Mouse (Mus musculus) spleen, adult 18-20 months (tissue): ENCODE results near the gene Olfr971.
"Not testable (repeated sequence)": the region's sequence is repeated elsewhere in the genome, so short reads cannot be mapped to it uniquely, and the experiment has no call there.

Experiments
- DNase-seq, 2 experiments: peaks; one replicate each; pipeline ENCODE4 v3.0.0; 2022; ENCODE audit warnings: mixed read lengths in 2 of 2

The Olfr971 gene

DNA sequence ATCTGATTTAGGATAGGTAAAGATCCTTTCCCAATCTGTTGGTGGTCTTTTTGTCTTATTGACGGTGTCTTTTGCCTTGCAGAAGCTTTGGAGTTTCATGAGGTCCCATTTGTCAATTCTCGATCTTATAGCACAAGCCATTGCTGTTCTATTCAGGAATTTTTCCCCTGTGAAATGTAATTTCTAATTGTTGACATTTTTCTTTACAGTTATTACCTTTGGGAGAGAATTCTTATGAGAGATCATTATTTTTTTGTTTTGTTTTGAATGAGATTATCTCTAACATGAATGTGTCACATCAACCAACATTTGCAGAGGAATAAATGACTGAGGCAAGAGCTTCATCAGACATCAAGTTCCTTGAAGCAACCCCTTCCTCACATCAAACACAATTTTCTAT, at the start of gene Olfr971:
Gene Olfr971, plus strand, starts transcription at position 301 of the 400 bp plus-strand sequence.
- not testable (repeated sequence) for DNase-seq

DNA sequence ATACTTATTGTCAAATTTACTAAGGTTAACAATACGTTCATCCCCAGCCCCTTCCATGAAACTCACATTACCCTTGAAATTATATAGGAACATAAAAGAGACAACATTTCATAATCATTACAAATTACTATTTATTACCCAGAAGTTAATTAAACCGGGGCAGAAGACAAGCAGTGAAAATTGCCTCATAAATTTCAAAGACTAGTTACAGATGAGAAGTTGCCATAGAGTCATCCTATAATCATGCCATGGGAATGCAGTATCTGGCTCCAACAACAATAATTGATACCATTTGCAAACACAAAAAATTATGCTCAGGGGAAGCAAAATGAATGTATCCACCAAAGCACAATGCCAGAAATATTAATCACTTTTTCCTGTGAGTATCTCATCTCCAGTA, 46.1 kb upstream of the Olfr971 start, which contains the start of gene Olfr969:
Gene Olfr969, plus strand, starts transcription at position 388 of the 400 bp plus-strand sequence.
- no peak for DNase-seq

DNA sequence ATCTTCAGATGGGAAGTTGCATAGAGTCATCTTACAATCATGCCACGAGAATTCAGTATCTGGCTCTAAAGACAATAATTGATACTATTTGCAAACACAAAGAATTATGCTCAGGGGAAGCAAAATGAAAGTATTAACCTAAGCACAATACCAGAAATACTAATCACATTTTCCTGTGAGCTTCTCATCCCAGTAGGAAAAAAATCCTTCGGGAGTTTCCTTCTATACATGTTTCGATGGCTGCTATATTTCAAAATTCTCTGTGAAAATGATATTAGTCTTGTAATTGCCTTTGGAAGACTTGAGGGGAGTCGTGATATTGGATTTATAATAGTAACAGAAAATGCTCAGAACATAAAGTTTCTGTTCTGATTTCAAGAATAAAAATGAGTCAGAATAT, 28.1 kb upstream of the Olfr971 start, which contains the start of gene Olfr970:
Gene Olfr970, plus strand, starts transcription at position 301 of the 400 bp plus-strand sequence.
- DNase-seq: no peak

DNA sequence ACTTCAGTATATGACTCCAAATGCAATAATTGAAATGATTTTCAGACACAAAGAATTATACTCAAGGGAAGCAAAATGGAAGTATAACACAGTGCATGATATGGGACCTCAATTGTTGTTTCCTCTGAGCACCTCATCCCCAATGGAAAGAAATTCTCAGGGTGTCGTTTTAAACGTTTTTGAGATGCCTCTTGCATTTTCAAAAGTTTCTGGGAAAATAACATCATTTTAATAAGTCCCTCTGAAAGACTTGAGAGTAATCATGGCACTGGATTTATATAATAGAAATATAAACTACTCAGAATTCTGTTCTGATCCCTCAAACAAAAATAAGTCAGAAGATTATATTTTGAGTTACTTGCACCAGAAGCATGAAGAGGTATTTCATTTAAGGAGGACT, 29.4 kb downstream of the Olfr971 start, which contains the start of gene Olfr972:
Gene Olfr972, plus strand, starts transcription at position 301 of the 400 bp plus-strand sequence.
- DNase-seq: no peak

DNA sequence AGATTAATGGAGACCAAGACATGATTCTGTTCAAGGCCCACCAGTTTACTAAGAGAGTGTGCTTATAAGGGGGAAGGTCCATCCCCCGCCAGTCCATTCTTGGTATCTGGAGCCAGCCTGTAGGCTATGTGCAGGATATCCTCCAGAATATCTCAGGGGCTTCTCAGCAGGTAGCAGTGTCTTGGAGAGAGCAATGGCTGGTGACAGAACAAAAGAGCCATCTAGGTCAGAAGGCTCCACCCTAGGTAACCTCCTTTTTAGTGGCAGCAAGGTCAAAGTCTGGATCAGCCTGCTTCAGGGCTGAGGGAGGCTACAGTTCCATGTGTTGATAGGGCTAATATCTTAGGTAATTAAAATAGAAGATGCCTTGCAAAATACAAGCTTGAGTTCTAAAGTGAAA, 35.3 kb downstream of the Olfr971 start:
- not testable (repeated sequence) for DNase-seq

DNA sequence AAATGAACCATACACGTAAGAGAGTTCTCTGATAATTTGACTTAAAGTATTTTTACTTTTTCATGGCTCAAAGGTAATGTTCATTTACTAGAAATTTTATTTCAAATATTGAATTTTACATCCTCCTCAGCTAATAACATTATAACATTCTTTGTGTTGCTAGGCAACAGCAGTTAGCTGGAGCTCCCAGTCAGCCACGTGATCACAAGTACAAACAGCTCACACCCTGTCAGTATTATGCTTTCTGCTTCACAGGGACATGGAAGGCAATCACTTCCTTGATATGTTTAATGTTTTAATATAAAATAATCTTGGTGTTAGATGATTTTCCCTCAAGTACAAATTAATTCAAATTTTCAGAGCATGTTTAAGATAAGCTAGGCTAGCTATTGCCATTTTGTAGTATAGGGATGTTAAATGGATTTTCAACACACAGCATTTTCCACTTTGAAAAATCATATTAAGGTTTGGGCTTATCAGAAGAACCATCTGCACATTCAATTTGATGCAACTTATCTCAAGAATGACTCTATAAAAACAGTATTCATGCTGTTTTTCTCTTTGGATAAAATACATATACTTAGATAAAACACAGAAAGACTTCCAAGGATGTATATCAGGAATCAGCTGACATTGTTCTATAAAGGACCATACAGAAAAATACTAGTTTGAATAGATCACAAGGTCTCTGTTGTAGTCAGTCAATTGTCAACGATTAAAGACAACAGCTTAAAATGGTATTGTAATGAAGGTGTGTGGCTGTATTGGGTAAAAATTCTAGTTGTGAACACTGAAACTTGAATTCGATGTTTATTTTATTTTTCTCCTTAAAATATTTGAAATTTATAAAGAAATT, 41.1 kb downstream of the Olfr971 start:
- not testable (repeated sequence) for DNase-seq
